Mouse (Mus musculus): Measurements from ENCODE around the gene Slc22a4.
"Not testable (repeated sequence)": the region's sequence is repeated elsewhere in the genome, so short reads cannot be mapped to it uniquely, and the experiment has no call there.

Slc22a4 gene

GRCm38 (mm10) chr11:54057428-54057827 is 29.5 kb upstream of the Slc22a4 start:
- no peak for DNase-seq

GRCm38 (mm10) chr11:54056132-54056531 is 28.2 kb upstream of the Slc22a4 start:
- DNase-seq, result peak; percentile 81 to 84

- DNase-seq, result peak; percentile 83 to 90
These were observed 26.4 kb upstream of the Slc22a4 start for GRCm38 (mm10) chr11:54054257-54054656.

GRCm38 (mm10) chr11:54053090-54053489 is 25.2 kb upstream of the Slc22a4 start:
- DNase-seq, result no peak

- no peak for DNase-seq
These were observed 24.2 kb upstream of the Slc22a4 start for GRCm38 (mm10) chr11:54052128-54052527.

GRCm38 (mm10) chr11:54051161-54051560 is 23.3 kb upstream of the Slc22a4 start:
- DNase-seq, result no peak

GRCm38 (mm10) chr11:54050205-54050604 is 22.3 kb upstream of the Slc22a4 start:
- no peak for DNase-seq

- DNase-seq, result no peak
These were observed 12.8 kb upstream of the Slc22a4 start for GRCm38 (mm10) chr11:54040676-54041075.

- not testable (repeated sequence) for DNase-seq
These were observed 5.0 kb upstream of the Slc22a4 start for GRCm38 (mm10) chr11:54032872-54033271.

- DNase-seq, result no peak
These were observed 1.1 kb upstream of the Slc22a4 start for GRCm38 (mm10) chr11:54028997-54029396.

GRCm38 (mm10) chr11:54027131-54028043 is 503 bp downstream of the Slc22a4 start:
- DNase-seq, result peak; percentile 69 to 77

- peak; percentile 47 to 55 for DNase-seq
These were observed 1.3 kb downstream of the Slc22a4 start for GRCm38 (mm10) chr11:54026491-54027041.

GRCm38 (mm10) chr11:54021396-54022093 is 6.3 kb downstream of the Slc22a4 start:
- no peak for DNase-seq

GRCm38 (mm10) chr11:54018893-54019732 is 8.8 kb downstream of the Slc22a4 start:
- DNase-seq, result no peak

- DNase-seq, result no peak
These were observed 10.3 kb downstream of the Slc22a4 start for GRCm38 (mm10) chr11:54017596-54017995.

- no peak for DNase-seq
These were observed 11.8 kb downstream of the Slc22a4 start for GRCm38 (mm10) chr11:54016051-54016450.

- DNase-seq, result no peak
These were observed 14.9 kb downstream of the Slc22a4 start for GRCm38 (mm10) chr11:54012961-54013360.

- no peak for DNase-seq
These were observed 16.6 kb downstream of the Slc22a4 start for GRCm38 (mm10) chr11:54011255-54011654.

- peak in 1 of 2 experiments; percentile 39 for DNase-seq
These were observed 19.4 kb downstream of the Slc22a4 start for GRCm38 (mm10) chr11:54008416-54008920.

- DNase-seq, result peak; percentile 93 to 97
These were observed 20.2 kb downstream of the Slc22a4 start for GRCm38 (mm10) chr11:54007717-54008116.

GRCm38 (mm10) chr11:54006901-54007300 is 21.0 kb downstream of the Slc22a4 start:
- DNase-seq, result peak; percentile 95 to 97

- DNase-seq, result not testable (repeated sequence)
These were observed 21.5 kb downstream of the Slc22a4 start for GRCm38 (mm10) chr11:54006362-54006761.
